Mouse (Mus musculus): ENCODE results near the gene Umodl1. TPM values are rescaled to one million over a fixed set of nuclear protein-coding genes. Genes with fewer than 3 reads are reported as not detected.
A peak's percentile ranks its signal among the peaks of the same experiment; 100 is the strongest.

Gene Umodl1
- polyA plus RNA-seq, 1 experiment, result not detected

DNA sequence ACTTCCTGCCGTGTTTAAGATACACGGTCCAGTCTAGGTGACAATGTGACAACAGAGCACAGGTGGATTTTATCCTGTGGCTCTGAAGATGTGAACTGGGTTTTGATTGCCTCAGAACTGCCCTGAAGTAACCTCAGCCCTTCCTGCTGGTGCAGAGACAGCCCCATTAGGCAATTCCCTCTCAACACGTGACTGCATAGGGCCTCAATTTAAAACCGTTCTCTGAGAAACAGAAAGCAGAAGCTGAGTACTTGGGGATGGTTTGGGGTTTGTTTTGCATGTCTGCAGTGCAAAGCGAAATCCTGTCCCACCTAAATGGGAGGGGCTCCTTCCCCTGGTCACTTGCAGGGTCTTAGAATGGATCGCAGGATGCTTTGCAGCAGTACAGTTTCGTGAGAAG is 85.2 kb downstream of the Umodl1 start:
- Histone ChIP-seq H3K4me3 (no peak overlapping the region), H3ac (ENCODE audit: control insufficient read depth, insufficient read length) (no peak overlapping the region), H3K27me3 (ENCODE audit: control insufficient read depth, insufficient read depth, insufficient read length) (no peaks in the 10 kb centered on the region), H3K79me2 (ENCODE audit: control insufficient read depth, insufficient read depth) (no peaks in the 10 kb centered on the region), H3K36me3 (ENCODE audit: control insufficient read depth, insufficient read depth) (no peaks in the 10 kb centered on the region), H3K4me2 (ENCODE audit: low read depth) (no peak overlapping the region)
- TF ChIP-seq USF1 (IDR thresholded peaks at IDR 0.05; ENCODE audit: low read depth) (peak; percentile 65), MAX (IDR thresholded peaks at IDR 0.05; ENCODE audit: low read depth) (no peak)

DNA sequence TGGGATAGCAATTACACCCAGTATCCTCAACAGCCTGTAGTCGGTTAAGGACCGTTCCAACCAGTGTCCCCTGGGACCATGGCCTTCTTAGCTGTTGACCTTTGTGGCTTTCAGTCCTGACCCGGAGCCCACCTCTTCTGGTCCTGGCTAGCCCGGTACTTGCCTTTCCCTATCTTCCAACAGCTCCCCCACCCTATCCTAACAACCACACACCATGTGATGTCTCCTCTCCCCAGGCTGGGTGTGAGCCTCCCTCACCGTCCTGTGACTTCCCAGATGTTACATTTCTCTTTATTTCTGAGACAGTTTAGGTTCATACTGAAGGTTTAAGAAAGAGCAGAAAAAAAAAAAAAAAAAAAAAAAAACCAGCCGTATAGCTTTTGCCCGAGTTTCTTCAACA is 86.0 kb downstream of the Umodl1 start:
- Histone ChIP-seq H3K4me3 (no peak overlapping the region), H3K36me3 (ENCODE audit: control insufficient read depth, insufficient read depth) (no peaks in the 10 kb centered on the region), H3K79me2 (ENCODE audit: control insufficient read depth, insufficient read depth) (no peaks in the 10 kb centered on the region), H3K4me2 (ENCODE audit: low read depth) (no peak overlapping the region), H3K27me3 (ENCODE audit: control insufficient read depth, insufficient read depth, insufficient read length) (no peaks in the 10 kb centered on the region), H3ac (ENCODE audit: control insufficient read depth, insufficient read length) (no peak overlapping the region)
- TF ChIP-seq POLR2AphosphoS2 (IDR thresholded peaks at IDR 0.05; ENCODE audit: insufficient read length, low read depth), result no peak

DNA sequence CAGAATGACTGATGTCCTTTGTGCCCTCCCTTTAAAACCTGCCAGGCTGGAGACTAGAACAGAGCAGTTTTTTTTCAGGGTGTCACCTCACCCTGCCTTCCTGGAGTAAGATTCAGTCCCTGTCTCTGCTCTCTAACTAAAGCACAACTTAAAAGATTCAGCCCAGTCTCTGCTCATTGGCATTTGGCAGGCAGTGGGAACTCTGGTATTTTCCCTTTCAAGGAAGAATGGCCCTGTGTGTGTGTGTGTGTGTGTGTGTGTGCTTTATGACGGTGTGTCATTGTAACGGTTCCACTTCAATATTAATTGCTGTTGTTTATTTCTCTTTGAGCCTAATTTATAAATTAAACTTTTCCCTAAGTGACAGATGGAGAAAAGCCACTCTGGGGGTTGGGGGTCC is 88.3 kb downstream of the Umodl1 start:
- H3K4me3 ChIP-seq, result no peak overlapping the region
- no peak overlapping the region for H3K4me2 ChIP-seq (ENCODE audit: low read depth)
- H3K36me3 ChIP-seq (ENCODE audit: control insufficient read depth, insufficient read depth), result no peaks in the 10 kb centered on the region
- no peaks in the 10 kb centered on the region for H3K79me2 ChIP-seq (ENCODE audit: control insufficient read depth, insufficient read depth)
- H3ac ChIP-seq (ENCODE audit: control insufficient read depth, insufficient read length), result no peak overlapping the region
- TF ChIP-seq POLR2A (IDR thresholded peaks at IDR 0.05; ENCODE audit: insufficient read length, low read depth), result no peak
- TF ChIP-seq REST (IDR thresholded peaks at IDR 0.05; ENCODE audit: insufficient read depth, insufficient read length), result no peak
- TF ChIP-seq MYOD1 (IDR thresholded peaks at IDR 0.05; ENCODE audit: control insufficient read depth in 1 of 3, insufficient read length in 2 of 3, low read depth in 2 of 3), result no peak
- no peak for TF ChIP-seq POLR2AphosphoS2 (IDR thresholded peaks at IDR 0.05; ENCODE audit: insufficient read length, low read depth)
- no peak for TF ChIP-seq E2F4 (IDR thresholded peaks at IDR 0.05; ENCODE audit: insufficient read depth)
- no peak for TF ChIP-seq SRF (IDR thresholded peaks at IDR 0.05; ENCODE audit: control insufficient read depth, insufficient read length, low read depth)
- TF ChIP-seq MAX (IDR thresholded peaks at IDR 0.05; ENCODE audit: low read depth), result no peak
- no peak for TF ChIP-seq USF1 (IDR thresholded peaks at IDR 0.05; ENCODE audit: low read depth)
- no peak for TF ChIP-seq TCF3 (IDR thresholded peaks at IDR 0.05; ENCODE audit: insufficient read length, low read depth)
- no peak for TF ChIP-seq CEBPB (IDR thresholded peaks at IDR 0.05; ENCODE audit: insufficient read depth, poor library complexity, severe bottlenecking)
- TF ChIP-seq MYOG (IDR thresholded peaks at IDR 0.05; ENCODE audit: control insufficient read depth in 1 of 3, insufficient read depth in 1 of 3, insufficient read length in 2 of 3, low read depth in 2 of 3), result no peak
- TF ChIP-seq TCF12 (IDR thresholded peaks at IDR 0.05; ENCODE audit: insufficient read depth, poor library complexity, severe bottlenecking), result no peak
- no peaks in the 10 kb centered on the region for H3K27me3 ChIP-seq (ENCODE audit: control insufficient read depth, insufficient read depth, insufficient read length)

DNA sequence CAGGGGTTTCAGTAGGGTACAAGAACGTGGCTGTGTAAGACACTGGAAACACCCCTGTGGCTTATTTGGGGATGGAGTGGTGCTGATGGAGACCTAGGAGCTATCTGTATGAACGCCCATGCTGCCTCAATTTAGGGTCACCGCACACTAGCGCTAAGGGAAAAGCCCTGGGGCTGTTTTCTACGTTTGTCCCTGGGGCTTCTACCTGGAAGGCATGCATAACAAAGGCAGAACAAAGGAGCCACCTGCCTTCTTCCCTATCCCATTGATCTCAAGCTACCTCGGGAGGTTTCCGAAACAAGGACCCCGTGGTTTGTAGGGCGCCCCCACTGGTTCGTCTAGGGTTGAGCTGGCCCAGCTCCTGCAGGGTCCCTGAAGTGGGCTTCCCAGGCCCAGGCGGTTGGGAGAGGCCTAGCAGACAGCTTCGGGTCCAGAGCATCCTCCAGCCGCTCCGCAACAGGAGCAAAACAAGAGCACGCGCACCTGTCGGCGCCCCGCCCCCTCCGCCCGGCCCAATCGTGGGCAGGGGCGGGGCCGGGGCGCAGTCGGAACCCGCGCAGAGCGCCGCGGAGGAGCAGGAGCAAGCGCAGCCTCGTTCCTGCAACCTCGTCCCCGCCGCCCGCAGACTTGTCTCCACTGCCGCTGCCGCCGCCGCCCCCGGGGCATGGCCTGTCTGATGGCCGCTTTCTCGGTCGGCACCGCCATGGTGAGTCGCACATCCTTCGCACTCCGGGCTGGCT is 102.9 kb downstream of the Umodl1 start, which contains the start of gene Abcg1:
Gene Abcg1, plus strand, starts transcription at position 525 of the 740 bp plus-strand sequence.
- no peak within 1 kb of the TSS for H3ac ChIP-seq (ENCODE audit: control insufficient read depth, insufficient read length)
- peaks cover 10% of the 10 kb centered on the region for H3K27me3 ChIP-seq (ENCODE audit: control insufficient read depth, insufficient read depth, insufficient read length)
- no peaks in the 10 kb centered on the region for H3K36me3 ChIP-seq (ENCODE audit: control insufficient read depth, insufficient read depth)
- H3K4me2 ChIP-seq (ENCODE audit: low read depth), result peak within 1 kb of the TSS; percentile 70
- no peaks in the 10 kb centered on the region for H3K79me2 ChIP-seq (ENCODE audit: control insufficient read depth, insufficient read depth)
- no peak within 1 kb of the TSS for H3K4me3 ChIP-seq
- TF ChIP-seq TCF3 (IDR thresholded peaks at IDR 0.05; ENCODE audit: insufficient read length, low read depth) (no peak), MYOD1 (IDR thresholded peaks at IDR 0.05; ENCODE audit: control insufficient read depth in 1 of 3, insufficient read length in 2 of 3, low read depth in 2 of 3) (no peak), E2F4 (IDR thresholded peaks at IDR 0.05; ENCODE audit: insufficient read depth) (no peak), SRF (IDR thresholded peaks at IDR 0.05; ENCODE audit: control insufficient read depth, insufficient read length, low read depth) (no peak), CEBPB (IDR thresholded peaks at IDR 0.05; ENCODE audit: insufficient read depth, poor library complexity, severe bottlenecking) (no peak), POLR2A (IDR thresholded peaks at IDR 0.05; ENCODE audit: insufficient read length, low read depth) (no peak), REST (IDR thresholded peaks at IDR 0.05; ENCODE audit: insufficient read depth, insufficient read length) (no peak), POLR2AphosphoS2 (IDR thresholded peaks at IDR 0.05; ENCODE audit: insufficient read length, low read depth) (no peak), MYOG (IDR thresholded peaks at IDR 0.05; ENCODE audit: control insufficient read depth in 1 of 3, insufficient read depth in 1 of 3, insufficient read length in 2 of 3, low read depth in 2 of 3) (no peak), USF1 (IDR thresholded peaks at IDR 0.05; ENCODE audit: low read depth) (no peak), TCF12 (IDR thresholded peaks at IDR 0.05; ENCODE audit: insufficient read depth, poor library complexity, severe bottlenecking) (no peak)

DNA sequence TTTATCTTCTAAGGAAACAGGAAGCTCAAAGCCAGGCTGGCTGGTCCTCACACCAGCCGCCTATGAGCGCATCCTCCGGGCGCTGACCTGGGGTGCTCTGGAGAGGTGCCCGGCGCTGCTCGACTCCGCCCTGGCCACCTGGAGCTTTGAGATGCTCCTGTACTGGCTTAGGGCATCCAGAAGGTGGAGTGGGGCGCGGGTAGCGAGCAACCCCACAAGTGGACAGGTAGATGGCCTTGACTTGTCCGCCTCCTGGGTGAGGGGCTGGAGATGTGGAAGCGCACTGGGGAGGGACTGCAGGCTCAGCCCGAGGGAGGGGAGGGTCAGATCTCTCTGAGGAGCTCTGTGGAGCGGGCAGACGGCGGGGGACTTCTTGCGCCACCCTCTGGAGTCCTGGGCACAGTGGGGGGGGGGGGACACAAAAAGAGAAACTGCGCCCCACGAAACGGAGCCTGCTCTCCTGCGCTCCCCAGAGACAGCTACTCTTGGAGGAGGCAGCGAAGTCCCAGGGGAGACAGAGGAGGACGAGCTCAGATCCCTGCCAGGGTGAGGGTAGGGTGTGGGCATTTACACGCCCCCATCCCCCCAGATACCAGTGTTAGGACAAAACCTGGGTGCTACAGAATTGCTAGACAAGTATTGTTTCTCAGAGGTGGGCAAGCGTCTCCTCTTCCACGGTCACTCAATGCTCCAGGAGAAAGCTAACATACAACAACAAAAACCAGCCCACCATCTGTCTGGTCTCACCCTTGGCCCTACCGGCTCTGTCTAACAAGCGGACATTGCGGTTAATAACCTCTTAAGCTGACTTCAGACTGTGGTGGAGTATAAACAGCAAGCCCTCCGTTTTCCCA is 103.7 kb downstream of the Umodl1 start:
- H3K4me3 ChIP-seq, result no peak overlapping the region
- H3K79me2 ChIP-seq (ENCODE audit: control insufficient read depth, insufficient read depth), result no peaks in the 10 kb centered on the region
- H3K27me3 ChIP-seq (ENCODE audit: control insufficient read depth, insufficient read depth, insufficient read length), result peaks cover 10% of the 10 kb centered on the region
- no peak overlapping the region for H3ac ChIP-seq (ENCODE audit: control insufficient read depth, insufficient read length)
- no peaks in the 10 kb centered on the region for H3K36me3 ChIP-seq (ENCODE audit: control insufficient read depth, insufficient read depth)
- no peak for TF ChIP-seq CEBPB (IDR thresholded peaks at IDR 0.05; ENCODE audit: insufficient read depth, poor library complexity, severe bottlenecking)
- no peak for TF ChIP-seq SRF (IDR thresholded peaks at IDR 0.05; ENCODE audit: control insufficient read depth, insufficient read length, low read depth)
- no peak for TF ChIP-seq MYOG (IDR thresholded peaks at IDR 0.05; ENCODE audit: control insufficient read depth in 1 of 3, insufficient read depth in 1 of 3, insufficient read length in 2 of 3, low read depth in 2 of 3)
- TF ChIP-seq POLR2A (IDR thresholded peaks at IDR 0.05; ENCODE audit: insufficient read length, low read depth), result no peak
- TF ChIP-seq E2F4 (IDR thresholded peaks at IDR 0.05; ENCODE audit: insufficient read depth), result no peak
- TF ChIP-seq MAX (IDR thresholded peaks at IDR 0.05; ENCODE audit: low read depth), result no peak
- TF ChIP-seq USF1 (IDR thresholded peaks at IDR 0.05; ENCODE audit: low read depth), result no peak
- TF ChIP-seq TCF12 (IDR thresholded peaks at IDR 0.05; ENCODE audit: insufficient read depth, poor library complexity, severe bottlenecking), result no peak
- no peak for TF ChIP-seq TCF3 (IDR thresholded peaks at IDR 0.05; ENCODE audit: insufficient read length, low read depth)
- peak overlapping the region; percentile 70 for H3K4me2 ChIP-seq (ENCODE audit: low read depth)
